Mouse (Mus musculus): ENCODE data around the gene Chst11. TPM values are rescaled to one million over a fixed set of nuclear protein-coding genes. Genes with fewer than 3 reads are reported as not detected.
A peak's percentile ranks its signal among the peaks of the same experiment; 100 is the strongest.

Gene Chst11
- total and polyA plus RNA-seq, 3 experiments, result 3.1 to 4.5 (median 3.2) TPM

GRCm38 (mm10) chr10:83153887-83154286, 168.6 kb downstream of the Chst11 start:
- no peak overlapping the region for H3K27ac ChIP-seq
- no peaks in the 10 kb centered on the region for H3K36me3 ChIP-seq (ENCODE audit: control insufficient read depth, insufficient read depth, low read length)
- intact Hi-C loops (cut with DNase I), result no loop called here
- TF ChIP-seq CTCF (IDR thresholded peaks at IDR 0.05) (no peak), POLR2A (IDR thresholded peaks at IDR 0.05; ENCODE audit: insufficient read depth, low read depth, low read length) (no peak), EP300 (IDR thresholded peaks at IDR 0.05; ENCODE audit: insufficient read depth, low read depth, low read length) (no peak)
- 53% methylated on average over 9 of the region's 9 CpGs for WGBS
- no peaks in the 10 kb centered on the region for H3K27me3 ChIP-seq (ENCODE audit: control insufficient read depth, insufficient read depth, low read length)
- no peak for DNase-seq
- no peaks in the 10 kb centered on the region; the same call in 1 of the 2 replicates for H3K4me1 ChIP-seq (ENCODE audit: control insufficient read depth, insufficient read depth, low read length)
- H3K79me2 ChIP-seq (replicated peaks; ENCODE audit: control insufficient read depth, insufficient read depth, low read length), result no peaks in the 10 kb centered on the region
- H3K9ac ChIP-seq (ENCODE audit: low read depth, low read length), result no peak overlapping the region
- H3K4me3 ChIP-seq, result no peak overlapping the region

- peaks cover 1% of the 10 kb centered on the region for H3K4me1 ChIP-seq (ENCODE audit: control insufficient read depth, insufficient read depth, low read length)
- intact Hi-C loops (cut with DNase I), result no loop called here
Observed at GRCm38 (mm10) chr10:83157289-83157688, 172.0 kb downstream of the Chst11 start.

GRCm38 (mm10) chr10:83158322-83158721, 173.0 kb downstream of the Chst11 start:
- no peak for TF ChIP-seq CTCF (IDR thresholded peaks at IDR 0.05)
- no peak for TF ChIP-seq POLR2A (IDR thresholded peaks at IDR 0.05; ENCODE audit: insufficient read depth, low read depth, low read length)
- TF ChIP-seq EP300 (IDR thresholded peaks at IDR 0.05; ENCODE audit: insufficient read depth, low read depth, low read length), result no peak
- H3K4me1 ChIP-seq (ENCODE audit: control insufficient read depth, insufficient read depth, low read length), result peaks cover 3% of the 10 kb centered on the region
- no peak overlapping the region for H3K9ac ChIP-seq (ENCODE audit: low read depth, low read length)
- no peak overlapping the region for H3K27ac ChIP-seq
- no peaks in the 10 kb centered on the region for H3K36me3 ChIP-seq (ENCODE audit: control insufficient read depth, insufficient read depth, low read length)
- WGBS, result 78% methylated on average over 8 of the region's 8 CpGs
- intact Hi-C loops (cut with DNase I), result no loop called here
- DNase-seq, result no peak
- H3K79me2 ChIP-seq (replicated peaks; ENCODE audit: control insufficient read depth, insufficient read depth, low read length), result no peaks in the 10 kb centered on the region
- H3K27me3 ChIP-seq (ENCODE audit: control insufficient read depth, insufficient read depth, low read length), result no peaks in the 10 kb centered on the region
- H3K4me3 ChIP-seq, result no peak overlapping the region

More at GRCm38 (mm10) chr10:83157289-83157688, 172.0 kb downstream of the Chst11 start:
- Histone ChIP-seq H3K36me3 (ENCODE audit: control insufficient read depth, insufficient read depth, low read length) (no peaks in the 10 kb centered on the region), H3K27me3 (ENCODE audit: control insufficient read depth, insufficient read depth, low read length) (no peaks in the 10 kb centered on the region), H3K9ac (ENCODE audit: low read depth, low read length) (no peak overlapping the region), H3K79me2 (replicated peaks; ENCODE audit: control insufficient read depth, insufficient read depth, low read length) (no peaks in the 10 kb centered on the region), H3K4me3 (no peak overlapping the region), H3K27ac (no peak overlapping the region)
- TF ChIP-seq EP300 (IDR thresholded peaks at IDR 0.05; ENCODE audit: insufficient read depth, low read depth, low read length), result no peak
- TF ChIP-seq CTCF (IDR thresholded peaks at IDR 0.05), result no peak
- no peak for TF ChIP-seq POLR2A (IDR thresholded peaks at IDR 0.05; ENCODE audit: insufficient read depth, low read depth, low read length)
- no peak for DNase-seq
- 75% methylated on average over 5 of the region's 5 CpGs for WGBS

GRCm38 (mm10) chr10:83159229-83159628, 173.9 kb downstream of the Chst11 start:
- intact Hi-C loops (cut with DNase I), result no loop called here
- TF ChIP-seq EP300 (IDR thresholded peaks at IDR 0.05; ENCODE audit: insufficient read depth, low read depth, low read length), result no peak
- no peak for TF ChIP-seq POLR2A (IDR thresholded peaks at IDR 0.05; ENCODE audit: insufficient read depth, low read depth, low read length)
- no peak for TF ChIP-seq CTCF (IDR thresholded peaks at IDR 0.05)
- Histone ChIP-seq H3K79me2 (replicated peaks; ENCODE audit: control insufficient read depth, insufficient read depth, low read length) (no peaks in the 10 kb centered on the region), H3K9ac (ENCODE audit: low read depth, low read length) (no peak overlapping the region), H3K4me1 (ENCODE audit: control insufficient read depth, insufficient read depth, low read length) (peaks cover 6% of the 10 kb centered on the region), H3K36me3 (ENCODE audit: control insufficient read depth, insufficient read depth, low read length) (no peaks in the 10 kb centered on the region), H3K4me3 (no peak overlapping the region), H3K27me3 (ENCODE audit: control insufficient read depth, insufficient read depth, low read length) (no peaks in the 10 kb centered on the region), H3K27ac (no peak overlapping the region)
- no peak for DNase-seq
- WGBS, result 96% methylated on average over 8 of the region's 8 CpGs

- intact Hi-C loops (cut with DNase I), result no loop called here
- 44% methylated on average over 10 of the region's 10 CpGs for WGBS
- Histone ChIP-seq H3K4me1 (ENCODE audit: control insufficient read depth, insufficient read depth, low read length) (peaks cover 8% of the 10 kb centered on the region), H3K79me2 (replicated peaks; ENCODE audit: control insufficient read depth, insufficient read depth, low read length) (no peaks in the 10 kb centered on the region), H3K9ac (ENCODE audit: low read depth, low read length) (no peak overlapping the region), H3K4me3 (no peak overlapping the region), H3K27me3 (ENCODE audit: control insufficient read depth, insufficient read depth, low read length) (no peaks in the 10 kb centered on the region), H3K27ac (no peak overlapping the region), H3K36me3 (ENCODE audit: control insufficient read depth, insufficient read depth, low read length) (no peaks in the 10 kb centered on the region)
- TF ChIP-seq CTCF (IDR thresholded peaks at IDR 0.05) (no peak), POLR2A (IDR thresholded peaks at IDR 0.05; ENCODE audit: insufficient read depth, low read depth, low read length) (no peak), EP300 (IDR thresholded peaks at IDR 0.05; ENCODE audit: insufficient read depth, low read depth, low read length) (no peak)
- peak; percentile 79 to 81 for DNase-seq
Observed at GRCm38 (mm10) chr10:83161656-83162365, 176.5 kb downstream of the Chst11 start.

- no peaks in the 10 kb centered on the region for H3K79me2 ChIP-seq (replicated peaks; ENCODE audit: control insufficient read depth, insufficient read depth, low read length)
- intact Hi-C loops (cut with DNase I), result no loop called here
- no peak for TF ChIP-seq EP300 (IDR thresholded peaks at IDR 0.05; ENCODE audit: insufficient read depth, low read depth, low read length)
- TF ChIP-seq CTCF (IDR thresholded peaks at IDR 0.05), result no peak
- TF ChIP-seq POLR2A (IDR thresholded peaks at IDR 0.05; ENCODE audit: insufficient read depth, low read depth, low read length), result no peak
- H3K4me1 ChIP-seq (ENCODE audit: control insufficient read depth, insufficient read depth, low read length), result peaks cover 13% of the 10 kb centered on the region
- no peaks in the 10 kb centered on the region for H3K36me3 ChIP-seq (ENCODE audit: control insufficient read depth, insufficient read depth, low read length)
- no peak overlapping the region for H3K4me3 ChIP-seq
- no peak overlapping the region for H3K27ac ChIP-seq
- DNase-seq, result peak; percentile 54 to 65
- no peak overlapping the region for H3K9ac ChIP-seq (ENCODE audit: low read depth, low read length)
- H3K27me3 ChIP-seq (ENCODE audit: control insufficient read depth, insufficient read depth, low read length), result no peaks in the 10 kb centered on the region
- 28% methylated on average over 6 of the region's 6 CpGs for WGBS
Observed at GRCm38 (mm10) chr10:83163946-83164345, 178.6 kb downstream of the Chst11 start.
